Mouse (Mus musculus) neural tube, embryonic 11.5 days (tissue): ENCODE results near the gene Xpo5. TPM values are rescaled to one million over a fixed set of nuclear protein-coding genes. Genes with fewer than 3 reads are reported as not detected.

ENCODE experiments used
- ATAC-seq: fragments of 200-750 bp; cut with Nextera tagmentation; 2 replicates; pipeline ENCODE4 v1.8.0; 2017; ENCODE audit warnings: moderate number of reproducible peaks, mild to moderate bottlenecking, moderate TSS enrichment, moderate library complexity; ENCODE audit not compliant: insufficient read depth, low FRiP score, low TSS enrichment
- DNase-seq: peaks from one replicate; pipeline ENCODE4 v3.0.0-alpha.2; 2015; ENCODE audit warnings: low spot score
- H3K27ac ChIP-seq: fragments of 300-500 bp; sonication (generic); 2 replicates; pipeline ENCODE4 v1.5.1; 2014; ENCODE audit warnings: low read depth, mild to moderate bottlenecking, low read length
- H3K27me3 ChIP-seq: fragments of 300-500 bp; sonication (generic); 2 replicates; pipeline ENCODE4 v1.6.1; 2014; ENCODE audit warnings: mild to moderate bottlenecking, low read length, mixed read lengths; ENCODE audit not compliant: control insufficient read depth, insufficient read depth
- H3K36me3 ChIP-seq: fragments of 300-500 bp; sonication (generic); 2 replicates; pipeline ENCODE4 v1.6.1; 2014; ENCODE audit warnings: mild to moderate bottlenecking, low read length, moderate library complexity, mixed read lengths; ENCODE audit not compliant: control insufficient read depth, insufficient read depth
- H3K4me1 ChIP-seq: fragments of 300-500 bp; sonication (generic); 2 replicates; pipeline ENCODE4 v1.6.1; 2014; ENCODE audit warnings: low read length, mixed read lengths; ENCODE audit not compliant: control insufficient read depth, insufficient read depth
- H3K4me2 ChIP-seq: fragments of 300-500 bp; sonication (generic); 2 replicates; pipeline ENCODE4 v1.6.1; 2014; ENCODE audit warnings: low read depth, mild to moderate bottlenecking, moderate library complexity
- H3K4me3 ChIP-seq: fragments of 300-500 bp; sonication (generic); 2 replicates; pipeline ENCODE4 v1.5.1; 2014; ENCODE audit warnings: low read depth, low read length
- H3K9ac ChIP-seq: fragments of 300-500 bp; sonication (generic); 2 replicates; pipeline ENCODE4 v1.6.1; 2014; ENCODE audit warnings: mild to moderate bottlenecking, low read length
- H3K9me3 ChIP-seq: fragments of 300-500 bp; sonication (generic); 2 replicates; pipeline ENCODE4 v1.6.1; 2016; ENCODE audit warnings: low read length; ENCODE audit not compliant: control insufficient read depth
- WGBS: fragments of 180-500 bp; shearing (Covaris S2); extraction: QIAGEN DNeasy Blood & Tissue Kit; methylation state at CpG from one replicate; pipeline ENCODE4 v1.1.7; 2014; 5-methylcytosine and 5-hydroxymethylcytosine counted together
- polyA plus RNA-seq: library from polyadenylated mRNA; unstranded; fragments of >200 nt; fragmentation: Nextera tagmentation; extraction: Ambion mirVana; gene quantifications from 2 replicates; pipeline ENCODE4 v1.2.1, GENCODE M21; 2014

Gene Xpo5
- polyA plus RNA-seq, 1 experiment from 2014 or later = 73.4 TPM

GRCm38 (mm10) chr17:46255147-46255546 lies 52.6 kb downstream of the Xpo5 start:
- H3K4me3 ChIP-seq = no peak overlapping the region
- H3K36me3 ChIP-seq = peaks cover 18% of the 10 kb centered on the region
- no peak for DNase-seq
- H3K4me1 ChIP-seq = peaks cover 6% of the 10 kb centered on the region; the same call in 1 of the 2 replicates
- no peak; the same call in 1 of the 2 replicates for ATAC-seq
- no peak overlapping the region for H3K9ac ChIP-seq
- H3K27ac ChIP-seq = no peak overlapping the region
- peak overlapping the region; percentile 8; the same call in 1 of the 2 replicates for H3K4me2 ChIP-seq
- 0 out of 2 replicates have a peak, but pooled peaks cover 2% of the 10 kb centered on the region for H3K9me3 ChIP-seq
- 34% methylated on average over 6 of the region's 6 CpGs for WGBS
- H3K27me3 ChIP-seq = peaks cover 11% of the 10 kb centered on the region

- H3K4me1 ChIP-seq = peaks cover 4% of the 10 kb centered on the region; the same call in 1 of the 2 replicates
- H3K36me3 ChIP-seq = peaks cover 10% of the 10 kb centered on the region
- peaks cover 11% of the 10 kb centered on the region for H3K27me3 ChIP-seq
- H3K9ac ChIP-seq = no peak overlapping the region
- ATAC-seq (no peak), DNase-seq (no peak)
- H3K9me3 ChIP-seq = 0 out of 2 replicates have a peak, but pooled peaks cover 2% of the 10 kb centered on the region
- WGBS = 89% methylated on average over 29 of the region's 30 CpGs
- no peak overlapping the region for H3K4me3 ChIP-seq
- no peak overlapping the region for H3K4me2 ChIP-seq
- H3K27ac ChIP-seq = no peak overlapping the region
Observed at GRCm38 (mm10) chr17:46258279-46259053, 55.9 kb downstream of the Xpo5 start.

- ATAC-seq = no peak
- H3K36me3 ChIP-seq = peaks cover 15% of the 10 kb centered on the region
- no peak overlapping the region for H3K27ac ChIP-seq
- WGBS = 93% methylated on average over 17 of the region's 17 CpGs
- no peak overlapping the region for H3K9ac ChIP-seq
- H3K4me1 ChIP-seq = no peaks in the 10 kb centered on the region
- no peak for DNase-seq
- peaks cover 5% of the 10 kb centered on the region for H3K27me3 ChIP-seq
- no peak overlapping the region for H3K4me3 ChIP-seq
- H3K9me3 ChIP-seq = 0 out of 2 replicates have a peak, but pooled peaks cover 2% of the 10 kb centered on the region
- no peak overlapping the region for H3K4me2 ChIP-seq
Observed at GRCm38 (mm10) chr17:46259675-46260074, 57.1 kb downstream of the Xpo5 start.

GRCm38 (mm10) chr17:46262201-46262694 lies 59.7 kb downstream of the Xpo5 start:
- Histone ChIP-seq H3K4me1 (no peaks in the 10 kb centered on the region), H3K4me3 (no peak overlapping the region), H3K9me3 (no peaks in the 10 kb centered on the region), H3K27me3 (no peaks in the 10 kb centered on the region), H3K4me2 (no peak overlapping the region), H3K27ac (no peak overlapping the region), H3K9ac (no peak overlapping the region), H3K36me3 (peaks cover 15% of the 10 kb centered on the region)
- DNase-seq = no peak
- 90% methylated on average over 5 of the region's 5 CpGs for WGBS
- ATAC-seq = no peak

GRCm38 (mm10) chr17:46265502-46265901 lies 62.9 kb downstream of the Xpo5 start:
- Histone ChIP-seq H3K4me3 (no peak overlapping the region), H3K9ac (no peak overlapping the region), H3K36me3 (peaks cover 14% of the 10 kb centered on the region), H3K27ac (no peak overlapping the region), H3K4me1 (no peaks in the 10 kb centered on the region), H3K9me3 (no peaks in the 10 kb centered on the region), H3K27me3 (no peaks in the 10 kb centered on the region), H3K4me2 (no peak overlapping the region)
- DNase-seq (no peak), ATAC-seq (no peak)
- WGBS = 89% methylated on average over 12 of the region's 12 CpGs

- Histone ChIP-seq H3K27me3 (no peaks in the 10 kb centered on the region), H3K9ac (no peak overlapping the region), H3K9me3 (no peaks in the 10 kb centered on the region), H3K4me2 (no peak overlapping the region), H3K4me1 (no peaks in the 10 kb centered on the region), H3K27ac (no peak overlapping the region), H3K36me3 (peaks cover 18% of the 10 kb centered on the region), H3K4me3 (no peak overlapping the region)
- DNase-seq = peak; percentile 86
- 33% methylated on average over 14 of the region's 14 CpGs for WGBS
- no peak for ATAC-seq
Observed at GRCm38 (mm10) chr17:46265918-46266618, 63.5 kb downstream of the Xpo5 start.

GRCm38 (mm10) chr17:46266986-46267385 lies 64.4 kb downstream of the Xpo5 start:
- H3K9me3 ChIP-seq = no peaks in the 10 kb centered on the region
- H3K27ac ChIP-seq = no peak overlapping the region
- DNase-seq (peak; percentile 3), ATAC-seq (no peak)
- no peak overlapping the region for H3K4me2 ChIP-seq
- H3K4me3 ChIP-seq = no peak overlapping the region
- no peak overlapping the region for H3K9ac ChIP-seq
- H3K27me3 ChIP-seq = no peaks in the 10 kb centered on the region
- WGBS = 58% methylated on average over 6 of the region's 6 CpGs
- no peaks in the 10 kb centered on the region for H3K4me1 ChIP-seq
- H3K36me3 ChIP-seq = peaks cover 20% of the 10 kb centered on the region

GRCm38 (mm10) chr17:46267511-46267910 lies 64.9 kb downstream of the Xpo5 start:
- ATAC-seq = no peak
- no peak for DNase-seq
- Histone ChIP-seq H3K4me2 (no peak overlapping the region), H3K36me3 (peaks cover 20% of the 10 kb centered on the region), H3K4me1 (no peaks in the 10 kb centered on the region), H3K4me3 (no peak overlapping the region), H3K9ac (no peak overlapping the region), H3K9me3 (no peaks in the 10 kb centered on the region), H3K27me3 (no peaks in the 10 kb centered on the region), H3K27ac (no peak overlapping the region)
- WGBS = 85% methylated on average over 7 of the region's 7 CpGs
